Mouse (Mus musculus) stomach, postnatal 0 days (tissue): Measurements from ENCODE around the gene Mrpl53. TPM values are rescaled to one million over a fixed set of nuclear protein-coding genes. Genes with fewer than 3 reads are reported as not detected.

ENCODE experiments used
- ATAC-seq: fragments of 200-750 bp; cut with Nextera tagmentation; 2 replicates; pipeline ENCODE4 v1.8.0; 2017; ENCODE audit not compliant: low FRiP score, low TSS enrichment
- DNase-seq: peaks from one replicate; pipeline ENCODE4 v3.0.0-alpha.2; 2016; ENCODE audit warnings: low spot score
- H3K27ac ChIP-seq: fragments of 300-500 bp; sonication (generic); replicated peaks from 2 replicates; pipeline ENCODE4 v1.5.1; 2014; ENCODE audit warnings: mild to moderate bottlenecking, control low read depth
- H3K27me3 ChIP-seq: fragments of 300-500 bp; sonication (generic); 2 replicates; pipeline ENCODE4 v1.6.1; 2014; ENCODE audit warnings: low read length; ENCODE audit not compliant: control insufficient read depth, insufficient read depth
- H3K36me3 ChIP-seq: fragments of 300-500 bp; sonication (generic); 2 replicates; pipeline ENCODE4 v1.6.1; 2014; ENCODE audit warnings: low read length, mixed read lengths; ENCODE audit not compliant: control insufficient read depth, insufficient read depth
- H3K4me1 ChIP-seq: fragments of 300-500 bp; sonication (generic); replicated peaks from 2 replicates; pipeline ENCODE4 v1.6.1; 2014; ENCODE audit warnings: antibody characterized with exemption; ENCODE audit not compliant: control insufficient read depth, insufficient read depth
- H3K4me2 ChIP-seq: fragments of 300-500 bp; sonication (generic); replicated peaks from 2 replicates; pipeline ENCODE4 v1.6.1; 2014; ENCODE audit warnings: low read depth, mild to moderate bottlenecking, control low read depth, moderate library complexity
- H3K4me3 ChIP-seq: fragments of 300-500 bp; sonication (generic); 2 replicates; pipeline ENCODE4 v1.5.1; 2014; ENCODE audit warnings: low read depth, low read length, control low read depth
- H3K9ac ChIP-seq: fragments of 300-500 bp; sonication (generic); 2 replicates; pipeline ENCODE4 v1.6.1; 2014; ENCODE audit warnings: mild to moderate bottlenecking, low read length, control low read depth, mixed read lengths
- H3K9me3 ChIP-seq: fragments of 300-500 bp; sonication (generic); 2 replicates; pipeline ENCODE4 v1.6.1; 2016; ENCODE audit warnings: low read length; ENCODE audit not compliant: control insufficient read depth
- CTCF ChIP-seq: IDR thresholded peaks from 2 replicates; pipeline ENCODE4 v1.5.1; 2016; ENCODE audit warnings: antibody characterized with exemption, low read depth, mild to moderate bottlenecking, moderate library complexity
- EP300 ChIP-seq: optimal IDR thresholded peaks from 2 replicates; pipeline ENCODE3; 2016; ENCODE audit warnings: antibody characterized with exemption
- WGBS: fragments of 180-500 bp; shearing (Covaris S2); extraction: QIAGEN DNeasy Blood & Tissue Kit; methylation state at CpG from one replicate; pipeline ENCODE4 v1.1.7; 2014; 5-methylcytosine and 5-hydroxymethylcytosine counted together
- polyA plus RNA-seq: library from polyadenylated mRNA; unstranded; fragments of >200 nt; fragmentation: Nextera tagmentation; extraction: Ambion mirVana; gene quantifications from 2 replicates; pipeline ENCODE4 v1.2.1, GENCODE M21; 2015

Gene Mrpl53
- polyA plus RNA-seq, 1 experiment from 2014 or later, result 117 TPM

GRCm38 (mm10) chr6:83136881-83137575 is 28.2 kb downstream of the Mrpl53 start:
- Histone ChIP-seq H3K9me3 (no peaks in the 10 kb centered on the region), H3K36me3 (no peaks in the 10 kb centered on the region), H3K9ac (peak overlapping the region; percentile 89), H3K27ac (peak overlapping the region; percentile 99), H3K4me3 (peak overlapping the region; percentile 57), H3K4me2 (peak overlapping the region; percentile 89), H3K4me1 (peaks cover 2% of the 10 kb centered on the region), H3K27me3 (no peaks in the 10 kb centered on the region)
- DNase-seq, result peak; percentile 86
- under 1% methylated on average over 23 of the region's 26 CpGs for WGBS
- peak; percentile 76 for ATAC-seq
- TF ChIP-seq EP300, result no peak
- no peak for TF ChIP-seq CTCF

GRCm38 (mm10) chr6:83137576-83137950 is 28.7 kb downstream of the Mrpl53 start:
- peak overlapping the region; percentile 99 for H3K27ac ChIP-seq
- no peaks in the 10 kb centered on the region for H3K36me3 ChIP-seq
- ATAC-seq, result peak; percentile 73
- H3K4me3 ChIP-seq, result peak overlapping the region; percentile 57
- peak overlapping the region; percentile 89 for H3K4me2 ChIP-seq
- WGBS, result 0% methylated on average over 12 of the region's 12 CpGs
- peak overlapping the region; percentile 89 for H3K9ac ChIP-seq
- peaks cover 6% of the 10 kb centered on the region for H3K4me1 ChIP-seq
- peak; percentile 92 for DNase-seq
- H3K27me3 ChIP-seq, result no peaks in the 10 kb centered on the region
- H3K9me3 ChIP-seq, result no peaks in the 10 kb centered on the region
- TF ChIP-seq CTCF, result peak; percentile 23
- TF ChIP-seq EP300, result no peak

GRCm38 (mm10) chr6:83138056-83138455 is 29.2 kb downstream of the Mrpl53 start:
- Histone ChIP-seq H3K36me3 (no peaks in the 10 kb centered on the region), H3K4me1 (peaks cover 6% of the 10 kb centered on the region), H3K27ac (peak overlapping the region; percentile 99), H3K9ac (peak overlapping the region; percentile 89), H3K4me2 (peak overlapping the region; percentile 89), H3K9me3 (no peaks in the 10 kb centered on the region), H3K27me3 (no peaks in the 10 kb centered on the region), H3K4me3 (peak overlapping the region; percentile 57)
- WGBS, result 7% methylated on average over 11 of the region's 11 CpGs
- no peak for DNase-seq
- ATAC-seq, result peak; percentile 10; the same call in 1 of the 2 replicates
- TF ChIP-seq CTCF (peak; percentile 41), EP300 (no peak)

- no peaks in the 10 kb centered on the region for H3K27me3 ChIP-seq
- peaks cover 6% of the 10 kb centered on the region for H3K4me1 ChIP-seq
- H3K4me2 ChIP-seq, result no peak overlapping the region
- DNase-seq (no peak), ATAC-seq (no peak)
- H3K9ac ChIP-seq, result no peak overlapping the region
- H3K27ac ChIP-seq, result no peak overlapping the region
- no peaks in the 10 kb centered on the region for H3K9me3 ChIP-seq
- no peak for TF ChIP-seq EP300
- no peak for TF ChIP-seq CTCF
- H3K4me3 ChIP-seq, result no peak overlapping the region
- H3K36me3 ChIP-seq, result no peaks in the 10 kb centered on the region
- WGBS, result 89% methylated on average over 8 of the region's 8 CpGs
Measured at GRCm38 (mm10) chr6:83140044-83140443, 31.2 kb downstream of the Mrpl53 start.

- WGBS, result 36% methylated on average over 4 of the region's 4 CpGs
Measured at GRCm38 (mm10) chr6:83141636-83142035, 32.8 kb downstream of the Mrpl53 start.

GRCm38 (mm10) chr6:83142211-83142731 is 33.4 kb downstream of the Mrpl53 start:
- Histone ChIP-seq H3K27ac (peak overlapping the region; percentile 79), H3K27me3 (no peaks in the 10 kb centered on the region), H3K9ac (peak overlapping the region; percentile 54), H3K4me1 (peaks cover 6% of the 10 kb centered on the region), H3K4me2 (peak overlapping the region; percentile 58), H3K9me3 (no peaks in the 10 kb centered on the region), H3K36me3 (peaks cover 3% of the 10 kb centered on the region; the same call in 1 of the 2 replicates), H3K4me3 (peak overlapping the region; percentile 28)
- TF ChIP-seq CTCF (no peak), EP300 (no peak)
- ATAC-seq (no peak; the same call in 1 of the 2 replicates), DNase-seq (peak; percentile 40)
- WGBS, result 13% methylated on average over 34 of the region's 41 CpGs

More at GRCm38 (mm10) chr6:83141636-83142035, 32.8 kb downstream of the Mrpl53 start:
- H3K36me3 ChIP-seq, result peaks cover 3% of the 10 kb centered on the region; the same call in 1 of the 2 replicates
- H3K4me2 ChIP-seq, result peak overlapping the region; percentile 58
- peaks cover 6% of the 10 kb centered on the region for H3K4me1 ChIP-seq
- no peak overlapping the region; the same call in 1 of the 2 replicates for H3K4me3 ChIP-seq
- peak overlapping the region; percentile 79 for H3K27ac ChIP-seq
- DNase-seq (no peak), ATAC-seq (no peak)
- H3K9me3 ChIP-seq, result no peaks in the 10 kb centered on the region
- H3K27me3 ChIP-seq, result no peaks in the 10 kb centered on the region
- no peak overlapping the region for H3K9ac ChIP-seq
- TF ChIP-seq CTCF, result no peak
- TF ChIP-seq EP300, result no peak
